Mouse (Mus musculus): ENCODE measurements around the gene Zfp697.

Gene Zfp697

DNA sequence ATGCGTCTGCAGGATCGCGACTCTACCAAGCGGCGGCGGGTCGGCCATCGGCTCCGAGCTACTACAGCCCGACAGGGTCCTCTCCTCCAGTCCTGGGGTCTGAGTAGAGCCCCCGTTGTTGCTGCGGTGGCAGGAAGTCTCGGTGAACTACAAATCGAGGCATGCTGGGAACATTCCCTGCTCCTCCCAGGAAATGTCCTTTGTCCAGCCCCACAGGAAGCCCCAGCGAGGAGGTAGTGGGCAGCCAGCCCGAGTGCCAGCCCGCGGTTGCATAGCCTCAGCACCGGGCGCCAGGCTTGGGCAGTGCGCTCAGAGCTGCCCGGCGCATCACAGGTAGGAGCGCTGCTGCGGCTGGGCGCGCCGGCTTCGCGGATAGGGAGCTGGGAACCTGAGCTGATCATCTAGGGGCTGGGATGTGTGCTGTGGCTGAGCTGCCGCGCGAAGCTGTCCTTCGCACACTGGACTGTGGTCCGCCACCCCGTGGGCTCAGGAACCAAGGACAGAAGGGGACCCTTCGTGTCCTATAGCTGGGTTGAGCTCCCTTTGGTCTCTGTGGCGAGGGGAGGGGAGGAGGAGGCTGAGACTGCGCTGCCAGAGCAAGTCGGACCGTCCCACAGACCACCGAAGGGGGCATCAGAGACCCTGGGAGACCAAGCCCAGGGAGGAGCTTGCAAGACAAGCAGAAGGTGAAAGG is at the start of gene Zfp697:
Gene Zfp697, plus strand, starts transcription at position 216 of the 694 bp plus-strand sequence.
- in situ Hi-C loops (cut with MboI, MseI) = no loop called here

DNA sequence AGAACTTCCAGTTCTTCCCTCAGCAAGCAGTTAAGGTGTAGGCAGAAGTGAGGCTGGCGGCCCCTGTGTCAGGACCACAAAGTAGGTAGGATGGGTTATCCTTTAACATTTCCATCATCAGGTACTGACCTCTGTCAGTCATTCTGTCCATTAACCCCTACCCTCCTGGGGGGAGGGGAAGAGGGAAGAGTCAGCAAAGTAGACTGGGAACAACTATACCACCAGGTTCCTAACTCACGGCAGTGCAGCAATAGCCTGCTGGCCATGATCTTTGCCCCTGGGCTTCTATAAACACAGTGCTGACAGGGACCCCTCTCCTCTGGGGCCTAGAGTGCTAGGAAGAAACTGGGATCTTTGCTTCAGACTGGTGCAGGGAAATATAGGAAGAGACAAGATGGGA is 48.3 kb upstream of the Zfp697 start:
- in situ Hi-C loops (cut with MboI, MseI) = loop anchor here (5.0 to 10.0 kb wide), 4 partner anchors 317 to 1831 kb away; partner anchors contain the start of genes Gdap2, Wars2 and Wdr3

DNA sequence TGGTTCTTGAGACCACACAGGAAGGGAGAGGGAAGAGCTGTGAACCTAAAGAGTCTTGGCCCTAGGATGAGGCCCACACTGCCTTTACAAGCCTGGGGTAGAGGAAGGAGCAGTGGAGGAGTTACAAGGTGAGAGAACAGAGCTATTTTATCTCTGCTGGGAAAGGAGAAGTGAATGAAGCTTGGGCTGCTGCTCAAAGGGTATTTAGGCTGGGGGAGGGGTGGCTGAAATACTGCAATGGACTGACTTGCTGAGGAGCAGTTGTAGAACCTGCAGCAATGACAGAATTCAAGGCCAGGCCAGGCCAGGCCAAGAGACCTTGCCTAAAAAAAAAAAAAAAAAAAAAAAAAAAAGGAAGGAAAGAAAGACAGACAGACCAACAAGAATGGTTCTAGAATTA is 46.9 kb upstream of the Zfp697 start:
- in situ Hi-C loops (cut with MboI, MseI) = loop anchor here (10.0 kb wide), 3 partner anchors 411 to 1829 kb away; partner anchors contain the start of genes Gdap2, Wars2 and Wdr3

DNA sequence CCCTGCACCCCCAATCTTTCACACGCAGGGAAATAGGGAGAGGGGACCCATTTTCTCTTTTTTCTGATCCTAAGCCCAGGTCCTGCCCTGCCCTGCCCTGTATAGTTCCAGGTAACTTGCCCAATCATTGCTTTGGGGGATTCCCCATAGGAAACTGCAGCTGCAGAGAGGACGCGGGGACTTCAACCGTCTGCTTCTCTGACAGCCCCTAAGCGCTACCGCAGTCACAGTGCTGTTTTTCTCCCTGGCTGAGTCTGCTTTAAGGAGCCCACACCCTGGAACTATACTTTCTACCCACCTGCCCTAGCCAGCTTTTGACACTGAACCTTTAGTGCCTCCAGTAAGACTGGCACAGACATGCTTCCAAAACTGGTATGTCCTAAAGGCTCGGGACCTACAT is 46.4 kb upstream of the Zfp697 start:
- in situ Hi-C loops (cut with MboI, MseI) = loop anchor here (10.0 kb wide), 3 partner anchors 411 to 1829 kb away; partner anchors contain the start of genes Gdap2, Wars2 and Wdr3

DNA sequence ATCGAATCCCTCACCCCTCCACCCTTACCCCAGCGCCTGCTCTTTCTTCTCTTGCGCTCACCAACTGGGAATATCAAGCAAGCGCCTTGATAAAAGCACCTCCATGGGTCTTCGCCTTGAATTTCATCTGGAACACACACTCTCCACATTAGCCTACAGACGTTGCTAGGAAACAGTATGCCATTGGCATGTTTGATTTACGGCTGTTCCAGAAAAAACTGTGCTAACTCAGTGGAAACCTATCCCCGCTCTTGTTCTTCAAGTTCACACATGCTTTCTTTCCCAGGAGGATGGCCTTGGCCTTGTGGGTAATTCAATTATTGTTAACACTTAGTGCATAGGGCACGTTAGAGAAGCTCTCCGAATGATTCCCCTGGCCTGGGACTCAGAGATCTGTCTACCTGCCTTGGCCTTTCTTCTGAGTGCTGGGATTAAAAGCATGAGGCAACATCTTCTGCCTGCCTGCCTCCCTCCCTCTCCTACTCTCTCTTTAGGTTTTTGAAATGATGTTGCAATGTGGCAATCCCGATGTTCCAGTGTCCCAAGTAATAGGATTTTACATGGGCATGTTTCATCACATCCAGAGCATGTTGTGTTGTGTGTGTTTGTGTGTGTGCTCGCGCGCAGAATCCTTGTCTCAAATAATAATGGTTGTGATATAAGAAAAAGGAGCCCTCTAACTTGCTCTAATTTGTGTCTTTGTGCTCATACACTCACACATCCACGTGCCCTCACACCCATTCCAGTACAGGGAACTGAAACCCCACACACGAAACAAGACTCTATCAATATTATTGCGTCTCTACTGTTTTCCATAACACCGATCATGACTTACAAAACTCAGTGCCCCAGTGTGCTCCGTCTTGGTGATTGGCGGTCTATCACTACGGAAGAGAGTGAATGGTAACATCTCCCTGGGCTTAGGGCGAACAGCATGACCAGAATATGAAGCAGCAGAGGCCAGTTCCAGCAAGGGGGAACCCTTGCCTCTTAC is 45.3 kb upstream of the Zfp697 start:
- in situ Hi-C loops (cut with MboI, MseI) = loop anchor here (10.0 kb wide), 3 partner anchors 412 to 1828 kb away; partner anchors contain the start of genes Gdap2, Wars2 and Wdr3

DNA sequence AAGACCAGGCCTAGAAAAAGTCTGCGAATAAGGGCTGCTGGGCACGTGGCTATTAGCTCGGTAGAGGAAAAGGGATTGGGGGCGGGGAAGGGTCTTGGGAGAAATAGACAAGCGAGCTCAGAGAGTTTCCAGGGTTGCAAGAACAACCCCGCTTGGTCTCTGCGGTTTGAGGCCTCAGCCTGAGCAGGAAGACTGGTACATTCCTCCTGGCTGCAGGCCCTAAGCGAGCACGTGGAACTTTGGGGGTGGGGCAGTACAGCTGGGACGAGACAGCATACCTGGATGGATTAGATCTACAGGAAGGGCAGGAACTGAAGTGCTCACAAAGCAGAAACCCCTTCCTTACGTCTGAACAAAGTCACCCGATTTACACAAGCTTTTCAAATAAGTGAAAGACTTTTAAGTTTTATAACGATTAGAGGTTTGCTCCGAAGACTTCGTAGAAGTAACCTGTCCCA is 43.6 kb upstream of the Zfp697 start:
- in situ Hi-C loops (cut with MboI, MseI) = loop anchor here (10.0 kb wide), 3 partner anchors 414 to 1826 kb away; partner anchors contain the start of genes Gdap2, Wars2 and Wdr3

DNA sequence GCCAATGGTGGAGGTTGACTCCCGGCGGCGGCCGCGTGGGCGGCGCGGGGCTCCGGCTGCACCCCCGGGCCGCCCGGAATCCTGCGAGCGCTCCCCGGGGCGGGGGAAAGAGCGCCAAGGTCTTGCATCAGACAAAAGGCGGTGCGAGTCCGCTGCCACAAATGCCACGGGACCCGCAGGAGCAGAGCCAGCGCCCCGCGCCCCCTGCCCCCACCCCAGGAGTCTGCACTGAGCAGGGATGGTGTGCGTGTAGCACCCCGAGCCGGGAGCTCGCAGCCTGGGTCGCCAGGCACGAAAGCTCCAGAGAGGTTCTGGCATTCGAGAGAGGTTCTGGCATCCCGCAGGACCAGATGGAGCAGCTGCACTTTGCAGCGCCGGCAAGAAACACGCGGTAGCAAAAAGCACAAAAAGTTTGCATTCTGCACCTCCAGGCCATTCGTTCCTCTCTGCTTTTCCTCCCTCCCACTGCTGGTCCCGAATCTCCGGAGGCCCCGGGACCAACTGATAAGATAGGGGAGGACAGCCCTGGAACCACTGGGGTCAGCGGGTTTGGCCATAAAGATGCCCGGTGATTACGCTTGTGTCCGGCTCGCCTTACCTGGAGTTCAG is 43.1 kb upstream of the Zfp697 start:
- in situ Hi-C loops (cut with MboI, MseI) = loop anchor here (10.0 kb wide), 3 partner anchors 414 to 1826 kb away; partner anchors contain the start of genes Gdap2, Wars2 and Wdr3

DNA sequence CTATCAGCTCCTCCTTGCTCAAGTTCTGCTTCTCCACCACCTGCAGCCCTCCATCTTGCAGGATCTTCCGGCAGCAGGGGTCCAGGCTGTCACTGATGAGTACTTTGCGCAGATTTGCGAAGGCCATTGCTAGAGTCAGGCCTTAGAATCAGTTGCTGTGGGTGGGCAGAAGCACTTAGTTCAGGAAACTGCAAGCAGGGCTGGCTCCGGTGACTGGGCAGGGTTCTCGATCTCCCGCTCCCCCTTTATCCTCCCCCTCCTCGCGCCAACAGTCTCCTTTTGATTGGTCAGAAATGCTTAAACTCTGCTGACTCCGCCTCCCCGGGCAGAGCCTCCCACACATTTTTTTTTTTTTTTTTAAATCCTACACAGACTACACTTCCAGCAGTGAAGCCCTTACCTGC is 42.6 kb upstream of the Zfp697 start, which contains the start of gene Phgdh:
Gene Phgdh, minus strand, starts transcription at position 285 of the 404 bp plus-strand sequence.
- in situ Hi-C loops (cut with MboI, MseI) = loop anchor here (10.0 kb wide), 3 partner anchors 415 to 1825 kb away; partner anchors contain the start of genes Gdap2, Wars2 and Wdr3

DNA sequence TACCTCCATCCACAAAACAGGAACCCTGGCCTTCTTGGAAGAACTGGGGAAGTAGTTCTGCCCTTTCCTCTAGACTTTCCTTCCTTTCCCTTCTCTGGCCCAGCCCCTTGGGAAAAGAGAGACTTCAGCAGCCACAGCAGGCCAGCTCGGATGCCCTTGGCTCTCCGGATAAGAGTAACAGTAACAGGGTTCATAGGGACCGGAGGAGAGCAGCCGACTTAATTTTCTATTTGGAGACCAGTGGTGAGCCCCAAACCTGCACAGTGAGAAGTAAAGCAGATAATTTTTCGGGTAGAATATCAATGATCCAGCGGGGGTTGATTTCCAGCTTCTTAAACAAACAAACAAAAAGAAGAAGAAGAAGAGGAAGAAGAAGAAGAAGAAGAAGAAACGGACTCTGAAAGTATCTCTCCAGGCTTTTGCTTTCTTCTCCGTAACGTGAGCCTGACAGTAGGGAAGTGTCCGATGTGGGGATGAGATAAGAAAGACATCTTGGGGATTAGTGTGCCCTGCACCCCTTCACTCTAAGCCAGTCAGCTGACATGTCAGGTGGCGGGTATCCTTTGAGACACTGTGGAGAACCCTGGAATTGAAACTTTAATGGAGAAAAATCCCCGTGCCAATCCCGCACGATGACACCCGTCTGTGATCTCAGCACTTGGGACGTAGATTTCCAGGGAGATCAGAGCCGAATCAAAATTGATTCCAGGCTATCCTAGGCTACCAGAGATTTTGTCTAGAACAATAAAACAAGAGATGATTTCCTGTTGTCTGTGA is 41.3 kb upstream of the Zfp697 start:
- in situ Hi-C loops (cut with MboI, MseI) = no loop called here

DNA sequence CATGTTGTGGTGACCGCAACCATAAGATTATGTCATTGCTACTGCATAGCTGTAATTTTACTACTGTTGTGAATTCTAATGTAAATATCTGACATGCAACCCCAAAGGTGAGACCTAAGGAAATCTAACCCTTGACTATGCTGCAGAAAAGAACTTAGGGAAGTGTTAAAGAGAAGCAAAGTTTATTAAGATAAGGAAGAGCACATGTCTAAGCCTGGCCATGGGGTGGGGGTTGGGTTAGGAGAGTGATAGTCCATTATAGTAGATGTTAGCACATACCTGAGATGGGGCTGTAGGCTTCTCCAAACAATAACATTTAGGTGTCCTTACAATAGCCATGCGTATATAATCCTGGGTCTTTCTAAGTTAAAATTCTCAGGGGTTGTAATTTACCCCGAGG is 39.0 kb upstream of the Zfp697 start:
- in situ Hi-C loops (cut with MboI, MseI) = no loop called here

DNA sequence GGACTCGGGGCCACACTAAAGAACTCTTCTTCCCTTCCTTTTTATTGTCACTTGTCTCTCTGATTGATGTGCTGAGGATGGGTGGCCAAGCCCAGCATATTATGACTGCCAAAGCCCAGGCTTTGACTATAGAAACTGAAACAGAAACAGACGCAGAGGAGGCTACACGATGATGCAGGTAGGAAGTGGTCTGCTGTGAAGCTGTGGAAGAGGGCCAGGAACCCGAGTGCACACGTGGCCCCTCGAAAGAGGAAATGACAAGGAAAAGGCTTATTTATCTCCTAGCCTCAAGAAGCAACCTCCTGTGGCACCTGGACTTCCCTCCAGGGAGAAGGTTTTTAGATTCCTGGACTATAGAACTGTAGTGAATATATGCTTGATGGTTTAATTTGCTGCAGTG is 34.2 kb upstream of the Zfp697 start:
- in situ Hi-C loops (cut with MboI, MseI) = no loop called here

DNA sequence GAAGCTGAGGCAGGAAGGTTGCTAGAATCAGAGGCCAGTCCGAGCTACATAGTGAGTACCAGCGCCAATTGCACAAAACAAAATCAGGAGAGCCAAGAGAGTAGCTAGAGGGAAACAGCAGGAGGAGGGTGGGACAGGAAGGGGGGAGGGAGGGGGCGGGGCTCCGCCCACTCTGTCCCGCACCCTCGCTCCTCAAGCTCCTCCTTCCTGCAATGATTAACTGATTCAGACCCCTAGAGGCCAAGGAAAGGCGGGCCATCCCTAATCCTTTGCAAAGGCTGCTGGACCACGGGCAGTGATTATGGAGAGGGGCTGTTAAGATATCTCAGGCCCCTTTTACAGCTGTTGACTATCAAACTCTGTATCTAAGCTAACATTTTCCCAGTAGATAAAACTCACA is 33.6 kb upstream of the Zfp697 start:
- in situ Hi-C loops (cut with MboI, MseI) = no loop called here

DNA sequence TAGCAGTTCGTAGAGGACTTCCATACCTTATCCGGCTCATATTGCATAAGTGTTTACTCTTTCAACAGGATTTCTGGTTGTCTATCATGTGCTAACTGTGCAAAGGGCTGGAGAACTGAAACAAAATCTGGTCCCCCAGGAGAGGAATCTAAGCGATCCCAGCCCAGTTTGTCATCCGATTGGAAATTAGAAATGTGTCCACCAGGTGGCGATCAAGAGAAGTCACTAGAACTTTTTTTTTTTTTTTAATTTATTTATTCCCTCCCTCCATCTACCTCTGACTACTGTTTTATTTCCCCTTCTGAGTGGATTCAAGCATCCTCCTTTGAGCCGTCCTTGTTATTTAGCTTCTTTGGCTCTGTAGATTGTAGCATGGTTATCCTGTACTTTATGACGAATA is 28.4 kb upstream of the Zfp697 start:
- in situ Hi-C loops (cut with MboI, MseI) = loop anchor here (25.0 kb wide), 1 partner anchor 208 kb away; no protein-coding TSS in a partner anchor

DNA sequence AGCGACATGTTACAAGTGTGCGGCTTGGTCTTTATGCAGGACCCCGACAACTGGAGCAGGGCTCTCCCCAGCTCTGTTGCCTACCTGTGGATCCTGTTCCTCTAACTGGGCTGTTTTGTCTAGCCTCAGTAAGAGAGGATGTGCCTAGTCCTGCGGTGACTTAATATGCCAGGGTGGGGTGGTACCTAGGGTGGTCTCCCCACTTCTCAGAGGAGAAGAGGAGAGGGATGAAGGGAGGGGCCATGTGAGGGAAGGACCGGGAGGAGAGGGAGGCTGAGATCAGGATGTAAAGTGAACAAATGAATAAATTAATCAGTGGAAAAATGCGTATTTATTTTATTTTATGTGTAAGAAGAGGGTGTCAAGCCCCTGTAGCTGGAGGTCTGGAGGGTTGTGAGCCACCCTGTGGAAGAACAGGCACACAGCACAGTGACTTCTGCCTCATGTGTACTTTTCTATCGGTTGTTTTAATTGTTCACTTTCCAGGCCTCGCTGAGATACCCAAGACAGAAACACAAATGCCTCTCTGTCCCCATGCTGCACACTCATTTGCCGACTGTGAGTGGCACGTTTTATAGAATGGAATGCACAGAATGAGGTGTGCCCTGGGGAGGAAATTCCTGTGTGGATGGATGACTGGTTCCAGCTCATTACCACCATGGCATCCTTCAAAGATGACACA is 26.8 kb upstream of the Zfp697 start:
- in situ Hi-C loops (cut with MboI, MseI) = loop anchor here (5.0 to 25.0 kb wide), 2 partner anchors 87 to 207 kb away; no protein-coding TSS in a partner anchor

DNA sequence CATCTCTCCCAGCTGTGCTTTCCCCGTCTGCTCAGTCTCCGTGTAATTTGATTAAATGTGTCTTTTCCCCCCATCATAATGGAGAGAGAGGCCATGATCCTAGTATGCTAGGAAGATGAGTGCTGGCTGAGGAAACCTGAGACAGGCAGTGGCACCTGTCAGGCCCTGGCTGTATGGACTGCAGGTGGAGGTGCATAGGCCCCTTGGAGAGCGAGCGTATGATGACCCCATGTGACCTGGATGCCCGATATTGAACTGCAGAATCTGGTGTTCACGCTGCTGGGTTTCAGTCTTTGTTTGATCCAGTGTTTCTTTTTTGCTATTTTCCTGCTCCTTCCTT is 26.3 kb upstream of the Zfp697 start:
- in situ Hi-C loops (cut with MboI, MseI) = loop anchor here (5.0 to 25.0 kb wide), 2 partner anchors 86 to 206 kb away; no protein-coding TSS in a partner anchor

DNA sequence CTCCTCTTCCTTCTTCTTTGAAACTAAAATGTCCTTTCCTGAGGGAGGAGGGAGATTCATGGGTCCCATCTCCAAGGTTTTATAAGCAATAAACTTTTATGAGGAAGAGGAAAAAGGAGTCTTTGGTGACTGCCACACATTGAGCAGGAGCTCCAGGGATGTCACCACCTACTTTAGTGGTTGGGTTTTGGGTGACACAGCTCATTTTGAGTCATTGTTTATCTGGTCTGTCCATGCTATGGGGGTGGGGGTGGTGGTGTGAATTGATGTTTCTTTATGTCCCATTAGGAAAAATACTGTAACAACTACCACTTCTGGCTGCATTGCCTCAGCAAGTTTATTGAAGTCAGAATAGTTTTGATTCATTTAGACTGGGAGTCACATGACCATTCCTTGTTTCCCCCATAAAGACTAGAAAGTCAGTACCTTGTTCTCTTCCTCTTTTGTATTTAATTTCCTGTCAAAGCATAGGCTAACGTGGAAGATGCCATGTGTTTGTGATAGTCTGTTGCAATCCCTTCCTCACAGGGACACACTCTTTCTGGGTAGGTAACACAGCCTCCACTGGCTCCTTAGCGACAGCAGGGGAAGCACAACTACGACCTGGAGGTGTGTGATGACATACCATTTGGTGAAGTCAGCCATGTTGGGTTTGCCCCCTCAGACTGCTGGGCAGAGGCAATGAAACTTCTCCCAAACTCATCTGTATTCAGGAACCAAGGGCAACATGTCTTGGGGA is 25.5 kb upstream of the Zfp697 start:
- in situ Hi-C loops (cut with MboI, MseI) = loop anchor here (5.0 to 25.0 kb wide), 2 partner anchors 86 to 206 kb away; no protein-coding TSS in a partner anchor

DNA sequence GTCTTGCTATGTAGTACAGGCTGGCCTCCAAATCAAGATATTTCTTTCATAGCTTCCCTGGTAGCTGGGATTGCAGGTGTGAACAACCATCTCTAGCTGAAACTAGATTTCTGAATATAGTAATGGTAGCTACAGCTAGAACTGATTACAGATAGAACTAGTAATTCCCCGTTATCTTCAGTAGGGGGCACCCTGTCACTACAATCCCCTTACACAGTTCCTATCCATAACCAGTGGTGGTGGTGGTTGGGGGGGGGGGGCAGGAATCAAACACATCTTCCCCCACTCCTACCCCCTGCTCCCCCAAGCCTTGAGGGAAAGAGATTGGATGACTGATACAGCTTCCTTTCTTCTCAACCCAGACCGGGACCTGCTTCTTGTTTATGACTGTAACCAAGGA is 19.5 kb upstream of the Zfp697 start:
- in situ Hi-C loops (cut with MboI, MseI) = loop anchor here (25.0 kb wide), 1 partner anchor 200 kb away; no protein-coding TSS in a partner anchor

DNA sequence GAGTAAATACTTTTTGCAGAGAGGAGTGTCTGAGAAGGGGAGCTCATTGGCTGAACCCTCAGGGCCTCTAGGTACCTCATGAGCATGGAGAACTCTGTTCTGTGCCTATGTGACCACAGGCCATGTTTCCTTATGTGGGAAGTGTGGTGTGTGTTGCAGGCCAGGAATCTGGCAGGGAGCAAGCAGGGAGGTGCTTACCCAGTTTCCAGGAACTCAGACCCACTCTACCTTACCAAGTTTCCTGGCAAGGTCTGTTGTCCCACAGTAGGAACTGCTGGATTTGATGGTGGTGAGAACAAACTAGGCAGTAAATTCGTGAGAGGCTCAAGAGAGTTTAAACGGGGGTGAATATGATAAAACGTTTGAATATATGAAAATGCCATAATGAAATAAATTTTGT is 16.2 kb upstream of the Zfp697 start:
- in situ Hi-C loops (cut with MboI, MseI) = loop anchor here (25.0 kb wide), 1 partner anchor 196 kb away; no protein-coding TSS in a partner anchor

DNA sequence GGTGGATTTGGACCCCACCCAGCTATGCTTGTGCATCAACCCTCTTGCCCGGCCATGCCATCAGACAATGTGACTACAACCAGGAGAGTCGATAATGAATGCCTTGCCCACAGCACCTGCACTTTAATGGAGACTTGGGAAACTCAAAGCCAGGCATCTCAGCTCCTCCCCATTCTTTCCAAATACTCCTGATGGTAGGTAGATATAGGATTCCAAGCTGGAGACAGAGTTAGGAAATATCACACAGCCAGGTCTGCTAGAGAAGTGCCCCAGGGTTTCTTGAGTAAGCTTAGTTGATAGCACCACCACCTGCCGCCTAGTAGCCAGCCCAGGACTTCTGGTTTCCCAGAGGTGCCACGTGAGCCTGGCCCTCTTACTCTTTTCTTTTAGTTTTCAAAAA is 15.4 kb upstream of the Zfp697 start:
- in situ Hi-C loops (cut with MboI, MseI) = loop anchor here (25.0 kb wide), 1 partner anchor 195 kb away; no protein-coding TSS in a partner anchor

Data from regulatory T cell (primary cell).